ENCODE assay signal across 8 mouse cellular contexts in the genomic region with DNA sequence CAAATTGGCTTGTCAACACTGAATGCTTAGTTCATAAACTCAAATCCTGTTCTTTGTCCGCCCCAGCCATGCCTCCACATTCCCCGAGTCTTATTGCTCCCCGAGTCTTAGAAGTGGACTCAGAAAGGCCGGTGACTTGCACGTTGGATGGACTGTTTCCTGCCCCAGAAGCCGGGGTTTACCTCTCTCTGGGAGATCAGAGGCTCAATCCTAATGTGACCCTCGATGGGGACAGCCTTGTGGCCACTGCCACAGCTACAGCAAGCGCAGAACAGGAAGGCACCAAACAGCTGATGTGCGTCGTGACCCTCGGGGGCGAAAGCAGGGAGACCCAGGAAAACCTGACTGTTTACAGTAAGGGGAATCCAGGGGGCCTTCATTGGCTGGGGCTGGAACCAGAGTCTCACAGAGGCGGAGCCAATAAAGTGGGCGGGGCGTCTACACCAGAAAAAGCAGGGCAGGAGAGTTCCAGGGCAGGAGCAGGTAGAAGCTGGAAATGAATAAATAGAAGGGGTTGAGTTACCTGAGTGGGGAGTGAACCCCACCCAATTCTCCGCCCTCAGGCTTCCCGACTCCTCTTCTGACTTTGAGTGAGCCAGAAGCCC. TPM values are rescaled to one million over a fixed set of nuclear protein-coding genes. Genes with fewer than 3 reads are reported as not detected.
A peak's percentile ranks its signal among the peaks of the same experiment; 100 is the strongest.
DNase-seq lines count a peak whose midpoint lies in the region; ATAC-seq and TF ChIP-seq lines count a peak whose summit lies in the region.
"Had no signal": no experiment of that assay in that cellular context is flagged by ENCODE, and none has a peak within 500 bp of the region (broad histone marks: within the 10 kb centered on the region; RNA-seq: fewer than 3 reads in every experiment).

No protein-coding gene starts in this region.

- H3K36me3 ChIP-seq in kidney, embryonic 14.5 days (ENCODE audit: control insufficient read depth, insufficient read depth, low read length) = no peaks in the 10 kb centered on the region
- H3K36me3 ChIP-seq in ES-E14 (ENCODE audit: control insufficient read depth, insufficient read depth, low read length, poor library complexity, severe bottlenecking) = no peaks in the 10 kb centered on the region
- H3K36me3 ChIP-seq in hindbrain, embryonic 11.5 days (ENCODE audit: control insufficient read depth, insufficient read depth, low read length) = no peaks in the 10 kb centered on the region
- H3K36me3 ChIP-seq in midbrain, postnatal 0 days (ENCODE audit: insufficient read depth, low read length) = no peaks in the 10 kb centered on the region

- H3K27ac ChIP-seq in kidney, embryonic 14.5 days (ENCODE audit: low read depth, low read length) = no peak overlapping the region
- H3K27ac ChIP-seq in ES-E14 (ENCODE audit: insufficient read depth, low read depth, low read length, poor library complexity, severe bottlenecking) = no peak overlapping the region
- no peak overlapping the region for H3K27ac ChIP-seq in hindbrain, embryonic 11.5 days (ENCODE audit: low read depth, low read length)
- H3K27ac ChIP-seq in midbrain, postnatal 0 days (ENCODE audit: low read depth, low read length) = no peak overlapping the region

- H3K9ac ChIP-seq in kidney, embryonic 14.5 days (ENCODE audit: low read depth, low read length) = no peak overlapping the region
- H3K9ac ChIP-seq in ES-E14 (ENCODE audit: insufficient read depth, low read depth, low read length, poor library complexity, severe bottlenecking) = no peak overlapping the region
- no peak overlapping the region for H3K9ac ChIP-seq in hindbrain, embryonic 11.5 days (ENCODE audit: low read depth, low read length)
- H3K9ac ChIP-seq in midbrain, postnatal 0 days (replicated peaks; ENCODE audit: low read length, poor library complexity, severe bottlenecking) = no peak overlapping the region

- H3K4me3 ChIP-seq in kidney, embryonic 14.5 days (ENCODE audit: low read length) = 0 out of 2 replicates have a peak overlapping the region, but pooled peaks have one; percentile 2
- peak overlapping the region in 1 of 2 experiments; percentile 38; a peak in 2 of 4 replicates for H3K4me3 ChIP-seq in ES-E14 (ENCODE audit: insufficient read depth in 1 of 2, low read depth in 1 of 2, low read length in 2 of 2, poor library complexity in 1 of 2, severe bottlenecking in 1 of 2)
- no peak overlapping the region for H3K4me3 ChIP-seq in hindbrain, embryonic 11.5 days (ENCODE audit: low read depth, low read length)
- peak overlapping the region; percentile 17 for H3K4me3 ChIP-seq in midbrain, postnatal 0 days (ENCODE audit: low read depth, low read length)

- WGBS in kidney, embryonic 14.5 days = 2% methylated on average over 17 of the region's 17 CpGs
- 3% methylated on average over 17 of the region's 17 CpGs for WGBS in hindbrain, embryonic 11.5 days
- 8% methylated on average over 17 of the region's 17 CpGs for WGBS in midbrain, postnatal 0 days

- no peak for TF ChIP-seq CTCF in midbrain, postnatal 0 days (IDR thresholded peaks at IDR 0.05)

- H3K4me2 ChIP-seq in kidney, embryonic 14.5 days (replicated peaks; ENCODE audit: low read depth, low read length) = no peak overlapping the region
- H3K4me2 ChIP-seq in hindbrain, embryonic 11.5 days (replicated peaks; ENCODE audit: low read depth, low read length) = no peak overlapping the region
- no peak overlapping the region for H3K4me2 ChIP-seq in midbrain, postnatal 0 days (ENCODE audit: low read depth, low read length, poor library complexity, severe bottlenecking)

- H3K27me3 ChIP-seq in kidney, embryonic 14.5 days (ENCODE audit: control insufficient read depth, insufficient read depth, low read length) = peaks cover 82% of the 10 kb centered on the region
- peaks cover 94% of the 10 kb centered on the region for H3K27me3 ChIP-seq in hindbrain, embryonic 11.5 days (ENCODE audit: control insufficient read depth, insufficient read depth, low read length)
- peaks cover 63% of the 10 kb centered on the region for H3K27me3 ChIP-seq in midbrain, postnatal 0 days (ENCODE audit: insufficient read depth, low read length)

- in situ Hi-C loops in ES-E14 (cut with MboI; ENCODE audit: low sequenced_read_pairs in 2 of 2, unreplicated experiment in 2 of 2) = no loop called here

- H3K4me1 ChIP-seq in kidney, embryonic 14.5 days (ENCODE audit: control insufficient read depth, insufficient read depth, low read length) = peaks cover 48% of the 10 kb centered on the region
- H3K4me1 ChIP-seq in ES-E14 (ENCODE audit: control insufficient read depth in 2 of 2, insufficient read depth in 2 of 2, low read length in 2 of 2, poor library complexity in 1 of 2) = peaks cover 0 to 44% of the 10 kb centered on the region in 2 experiments; a peak in 3 of 4 replicates
- peaks cover 6% of the 10 kb centered on the region for H3K4me1 ChIP-seq in hindbrain, embryonic 11.5 days (replicated peaks; ENCODE audit: control insufficient read depth, insufficient read depth, low read length)
- peaks cover 35% of the 10 kb centered on the region; the same call in 1 of the 2 replicates for H3K4me1 ChIP-seq in midbrain, postnatal 0 days (ENCODE audit: insufficient read depth, low read length)

- no peak for DNase-seq in kidney, adult 11 months
- peak; percentile 81 for DNase-seq in ES-E14 (ENCODE audit: low read depth, low spot score)
- peak; percentile 40 for DNase-seq in hindbrain, embryonic 11.5 days (ENCODE audit: low spot score)
- DNase-seq in midbrain, postnatal 0 days (ENCODE audit: low spot score) = no peak
- DNase-seq in frontal cortex, postnatal 25 days (ENCODE audit: low spot score in 2 of 2) = no peak
- no peak for DNase-seq in ovary, postnatal 36 days (ENCODE audit: low spot score)
- DNase-seq: cerebellum, adult 9-10 months had no signal

- no peak for ATAC-seq in kidney, embryonic 14.5 days (ENCODE audit: low FRiP score, low TSS enrichment)
- ATAC-seq in hindbrain, embryonic 11.5 days (ENCODE audit: low FRiP score) = no peak
- ATAC-seq in midbrain, postnatal 0 days (ENCODE audit: low FRiP score) = no peak

- H3K9me3 ChIP-seq in kidney, embryonic 14.5 days (ENCODE audit: control insufficient read depth, low read length) = no peaks in the 10 kb centered on the region
- H3K9me3 ChIP-seq in ES-E14 (ENCODE audit: control insufficient read depth, insufficient read depth, low read depth, low read length) = no peaks in the 10 kb centered on the region
- no peaks in the 10 kb centered on the region for H3K9me3 ChIP-seq in hindbrain, embryonic 11.5 days (ENCODE audit: control insufficient read depth, low read length)
- H3K9me3 ChIP-seq in midbrain, postnatal 0 days (ENCODE audit: low read length) = no peaks in the 10 kb centered on the region

TF ChIP-seq in ES-E14, 5 proteins besides CTCF, POLR2A, EP300 and RAD21:
- no peak for TF ChIP-seq ZC3H11A (IDR thresholded peaks at IDR 0.05; ENCODE audit: borderline replicate concordance, low read depth, low read length)
- TF ChIP-seq MAFK (IDR thresholded peaks at IDR 0.05; ENCODE audit: insufficient read depth, low read depth, low read length) = no peak
- no peak for TF ChIP-seq CHD2 (IDR thresholded peaks at IDR 0.05; ENCODE audit: low read depth, low read length)
- TF ChIP-seq ZNF384 (IDR thresholded peaks at IDR 0.05; ENCODE audit: low read depth, low read length) = no peak
- no peak for TF ChIP-seq HCFC1 (IDR thresholded peaks at IDR 0.05; ENCODE audit: borderline replicate concordance, insufficient read depth, low read length)

RNA-seq across cellular contexts. Expression of a gene that starts 2.7 kb away (rescaled TPM):
- 0.20 TPM in 1 of 2 replicates, not detected in the other for polyA plus RNA-seq in kidney, embryonic 14.5 days (2014; fragmentation: Nextera tagmentation; extraction: Ambion mirVana)
- total RNA-seq in ES-E14 (2012; rRNA removed) = 1.4 and 1.8 TPM in 2 replicates
- 0.24 TPM in 1 of 2 replicates, not detected in the other for polyA plus RNA-seq in hindbrain, embryonic 11.5 days (2014; fragmentation: Nextera tagmentation; extraction: Ambion mirVana)
- 6.3 and 7.7 TPM in 2 replicates for total RNA-seq in midbrain, postnatal 0 days (2014; rRNA removed)
- 4.1 and 4.2 TPM in 2 replicates for polyA plus RNA-seq in midbrain, postnatal 0 days (2015; fragmentation: Nextera tagmentation; extraction: Ambion mirVana)

RNA-seq across cellular contexts. Expression of a gene that starts 5.4 kb away (rescaled TPM):
- 0.45 and 0.49 TPM in 2 replicates for polyA plus RNA-seq in kidney, embryonic 14.5 days (2014; fragmentation: Nextera tagmentation; extraction: Ambion mirVana)
- total RNA-seq in ES-E14 (2012; rRNA removed) = 1.5 and 3.1 TPM in 2 replicates
- polyA plus RNA-seq in hindbrain, embryonic 11.5 days (2014; fragmentation: Nextera tagmentation; extraction: Ambion mirVana) = 5.4 and 5.7 TPM in 2 replicates
- total RNA-seq in midbrain, postnatal 0 days (2014; rRNA removed) = not detected in 2 replicates
- polyA plus RNA-seq in midbrain, postnatal 0 days (2015; fragmentation: Nextera tagmentation; extraction: Ambion mirVana) = 0.30 TPM in 1 of 2 replicates, not detected in the other

RNA-seq across cellular contexts. Expression of a gene that starts 18.8 kb away (rescaled TPM):
- polyA plus RNA-seq in kidney, embryonic 14.5 days (2014; fragmentation: Nextera tagmentation; extraction: Ambion mirVana) = 7.1 and 10.3 TPM in 2 replicates
- total RNA-seq in ES-E14 (2012; rRNA removed) = 153 and 310 TPM in 2 replicates
- 4.3 and 4.5 TPM in 2 replicates for polyA plus RNA-seq in hindbrain, embryonic 11.5 days (2014; fragmentation: Nextera tagmentation; extraction: Ambion mirVana)
- 4.5 and 5.2 TPM in 2 replicates for total RNA-seq in midbrain, postnatal 0 days (2014; rRNA removed)
- 3.4 and 3.6 TPM in 2 replicates for polyA plus RNA-seq in midbrain, postnatal 0 days (2015; fragmentation: Nextera tagmentation; extraction: Ambion mirVana)

RNA-seq across cellular contexts. Expression of a gene that starts 32.0 kb away (rescaled TPM):
- polyA plus RNA-seq in kidney, embryonic 14.5 days (2014; fragmentation: Nextera tagmentation; extraction: Ambion mirVana) = 145 and 146 TPM in 2 replicates
- 80.8 and 89.5 TPM in 2 replicates for total RNA-seq in ES-E14 (2012; rRNA removed)
- 120 and 132 TPM in 2 replicates for polyA plus RNA-seq in hindbrain, embryonic 11.5 days (2014; fragmentation: Nextera tagmentation; extraction: Ambion mirVana)
- 62.9 and 80.9 TPM in 2 replicates for total RNA-seq in midbrain, postnatal 0 days (2014; rRNA removed)
- polyA plus RNA-seq in midbrain, postnatal 0 days (2015; fragmentation: Nextera tagmentation; extraction: Ambion mirVana) = 105 TPM in 2 replicates

RNA-seq across cellular contexts. Expression of a gene that starts 32.3 kb away (rescaled TPM):
- polyA plus RNA-seq in kidney, embryonic 14.5 days (2014; fragmentation: Nextera tagmentation; extraction: Ambion mirVana) = 2.1 TPM in 1 of 2 replicates, not detected in the other
- total RNA-seq in ES-E14 (2012; rRNA removed) = 1.3 and 2.0 TPM in 2 replicates
- polyA plus RNA-seq in hindbrain, embryonic 11.5 days (2014; fragmentation: Nextera tagmentation; extraction: Ambion mirVana) = 0.45 and 2.7 TPM in 2 replicates
- total RNA-seq in midbrain, postnatal 0 days (2014; rRNA removed) = 10.7 TPM in 1 of 2 replicates, not detected in the other
- 0.20 TPM in 1 of 2 replicates, not detected in the other for polyA plus RNA-seq in midbrain, postnatal 0 days (2015; fragmentation: Nextera tagmentation; extraction: Ambion mirVana)

Comparison
In these comparisons a context has a peak if more than half of its experiments do, and no peak if none do; other contexts are left out.
1. DNase-seq: peak in ES-E14 (single experiment) and hindbrain, embryonic 11.5 days (single experiment); none in kidney, adult 11 months (single experiment), midbrain, postnatal 0 days (single experiment), frontal cortex, postnatal 25 days (0 of 2) and ovary, postnatal 36 days (single experiment).